In genomic region chr13:69737444-69738185, GRCm38 (mm10) we compare ENCODE assay signal across 8 mouse cellular contexts. TPM values are rescaled to one million over a fixed set of nuclear protein-coding genes. Genes with fewer than 3 reads are reported as not detected.
DNase-seq lines count a peak whose midpoint lies in the region; ATAC-seq and TF ChIP-seq lines count a peak whose summit lies in the region.
"Had no signal": no experiment of that assay in that cellular context is flagged by ENCODE, and none has a peak within 500 bp of the region (broad histone marks: within the 10 kb centered on the region; RNA-seq: fewer than 3 reads in every experiment).

No protein-coding gene starts in this region.

- H3K4me1 ChIP-seq in lung, embryonic 14.5 days (ENCODE audit: insufficient read depth): 0 out of 2 replicates have a peak, but pooled peaks cover 3% of the 10 kb centered on the region
- H3K4me1 ChIP-seq in lung, adult 2 months (ENCODE audit: control insufficient read depth, insufficient read depth, low read length): no peaks in the 10 kb centered on the region
- peaks cover 2% of the 10 kb centered on the region; the same call in 1 of the 2 replicates for H3K4me1 ChIP-seq in forebrain, embryonic 11.5 days (replicated peaks; ENCODE audit: control insufficient read depth, insufficient read depth, low read length)
- H3K4me1 ChIP-seq in limb, embryonic 14.5 days (ENCODE audit: control insufficient read depth, insufficient read depth, low read length): 0 out of 2 replicates have a peak, but pooled peaks cover 2% of the 10 kb centered on the region

- H3K9ac ChIP-seq in lung, embryonic 14.5 days: no peak overlapping the region
- H3K9ac ChIP-seq in forebrain, embryonic 11.5 days (ENCODE audit: low read length): no peak overlapping the region; the same call in 1 of the 2 replicates
- peak overlapping the region; percentile 75 for H3K9ac ChIP-seq in limb, embryonic 14.5 days (ENCODE audit: low read depth, low read length, severe bottlenecking)

- TF ChIP-seq POLR2A in lung, adult 2 months (IDR thresholded peaks at IDR 0.05; ENCODE audit: borderline replicate concordance, extremely low read depth, low read depth, low read length): no peak
- TF ChIP-seq POLR2A in limb, embryonic 14.5 days (IDR thresholded peaks at IDR 0.05; ENCODE audit: borderline replicate concordance, extremely low read depth, insufficient read depth, insufficient read length): no peak

- peaks cover 58% of the 10 kb centered on the region for H3K27me3 ChIP-seq in lung, embryonic 14.5 days (ENCODE audit: insufficient read depth, low read length)
- H3K27me3 ChIP-seq in forebrain, embryonic 11.5 days (ENCODE audit: control insufficient read depth, insufficient read depth, low read length): peaks cover 28% of the 10 kb centered on the region
- peaks cover 24% of the 10 kb centered on the region for H3K27me3 ChIP-seq in limb, embryonic 14.5 days (ENCODE audit: control insufficient read depth, insufficient read depth, low read length)

- H3K4me2 ChIP-seq in lung, embryonic 14.5 days: peak overlapping the region; percentile 21
- peak overlapping the region; percentile 98 for H3K4me2 ChIP-seq in forebrain, embryonic 11.5 days (ENCODE audit: low read depth, low read length, severe bottlenecking)
- H3K4me2 ChIP-seq in limb, embryonic 14.5 days (replicated peaks; ENCODE audit: low read depth, low read length, severe bottlenecking): peak overlapping the region; percentile 97

- no peaks in the 10 kb centered on the region for H3K36me3 ChIP-seq in lung, embryonic 14.5 days (ENCODE audit: insufficient read depth)
- H3K36me3 ChIP-seq in forebrain, embryonic 11.5 days (ENCODE audit: control insufficient read depth, insufficient read depth, low read length): no peaks in the 10 kb centered on the region
- H3K36me3 ChIP-seq in limb, embryonic 14.5 days (ENCODE audit: control insufficient read depth, insufficient read depth, low read length): no peaks in the 10 kb centered on the region

- no peak for ATAC-seq in lung, embryonic 14.5 days (ENCODE audit: insufficient read depth)
- ATAC-seq in forebrain, embryonic 11.5 days (replicated peaks; ENCODE audit: low FRiP score): no peak
- no peak for ATAC-seq in limb, embryonic 14.5 days (ENCODE audit: low FRiP score, low read depth)

- no peak for TF ChIP-seq CTCF in lung, embryonic 14.5 days (IDR thresholded peaks at IDR 0.05; ENCODE audit: low read depth)
- TF ChIP-seq CTCF in lung, adult 2 months (IDR thresholded peaks at IDR 0.05; ENCODE audit: insufficient read depth, low read length): no peak

- no peaks in the 10 kb centered on the region for H3K9me3 ChIP-seq in lung, embryonic 14.5 days (ENCODE audit: low read depth, low read length)
- H3K9me3 ChIP-seq in forebrain, embryonic 11.5 days (ENCODE audit: control insufficient read depth, low read length): no peaks in the 10 kb centered on the region; the same call in 1 of the 2 replicates
- H3K9me3 ChIP-seq in limb, embryonic 14.5 days (ENCODE audit: control insufficient read depth, low read length): no peaks in the 10 kb centered on the region

- intact Hi-C loops in gastrocnemius, postnatal 14 days (cut with DNase I; ENCODE audit: low total_unique reads): no loop called here

- 16% methylated on average over 16 of the region's 19 CpGs for WGBS in lung, embryonic 14.5 days
- 16% methylated on average over 19 of the region's 19 CpGs for WGBS in lung, adult 2 months
- WGBS in forebrain, embryonic 11.5 days: 15% methylated on average over 16 of the region's 19 CpGs
- 10% methylated on average over 17 of the region's 19 CpGs for WGBS in limb, embryonic 14.5 days

- no peak overlapping the region for H3K4me3 ChIP-seq in lung, embryonic 14.5 days (ENCODE audit: low read depth, low read length)
- no peak overlapping the region for H3K4me3 ChIP-seq in lung, adult 2 months (replicated peaks; ENCODE audit: extremely low read depth, low read depth, low read length)
- peak overlapping the region; percentile 63 for H3K4me3 ChIP-seq in forebrain, embryonic 11.5 days (ENCODE audit: low read depth, low read length)
- H3K4me3 ChIP-seq in limb, embryonic 14.5 days (replicated peaks; ENCODE audit: low read length): peak overlapping the region; percentile 74

- DNase-seq in lung, embryonic 14.5 days: no peak
- no peak for DNase-seq in lung, adult 2 months
- peak; percentile 60 for DNase-seq in forebrain, embryonic 11.5 days (ENCODE audit: low spot score)
- no peak for DNase-seq in limb, embryonic 14.5 days (ENCODE audit: low spot score)
- peak; percentile 10 for DNase-seq in yolk sac, embryonic 10.5 days (ENCODE audit: low spot score)
- DNase-seq in gastrocnemius, postnatal 14 days: no peak
- DNase-seq in natural killer cell, adult 2 months (ENCODE audit: low spot score in 2 of 2): no peak
- DNase-seq: thymus, postnatal 25 days had no signal

- no peak overlapping the region for H3K27ac ChIP-seq in lung, embryonic 14.5 days (ENCODE audit: low read depth)
- no peak overlapping the region for H3K27ac ChIP-seq in forebrain, embryonic 11.5 days (ENCODE audit: low read depth, low read length)
- no peak overlapping the region for H3K27ac ChIP-seq in limb, embryonic 14.5 days (replicated peaks; ENCODE audit: low read depth, low read length)

RNA-seq across cellular contexts. Expression of gene Ube2ql1, which starts 2.1 kb away (rescaled TPM):
- polyA plus RNA-seq in lung, embryonic 14.5 days (2014; fragmentation: Nextera tagmentation; extraction: Ambion mirVana): 0.18 and 0.34 TPM in 2 replicates
- 0.45 and 0.77 TPM in 2 replicates for polyA plus RNA-seq in lung, adult 2 months (2012; rRNA removed)
- 3.0 and 3.6 TPM in 2 replicates for polyA plus RNA-seq in forebrain, embryonic 11.5 days (2014; fragmentation: Nextera tagmentation; extraction: Ambion mirVana)
- polyA plus RNA-seq in limb, embryonic 14.5 days (2012; rRNA removed): 13.9 and 18.2 TPM in 2 replicates
- polyA plus RNA-seq in limb, embryonic 14.5 days (2014; fragmentation: Nextera tagmentation; extraction: Ambion mirVana): 4.0 and 5.3 TPM in 2 replicates
- under 1 TPM; 0.33 to 0.45 TPM for total RNA-seq in gastrocnemius, postnatal 14 days (2021)

Comparison
In these comparisons a context has a peak if more than half of its experiments do, and no peak if none do; other contexts are left out.
1. DNase-seq: peak in forebrain, embryonic 11.5 days (single experiment) and yolk sac, embryonic 10.5 days (single experiment); none in lung, embryonic 14.5 days (single experiment), lung, adult 2 months (single experiment), limb, embryonic 14.5 days (single experiment), gastrocnemius, postnatal 14 days (single experiment) and natural killer cell, adult 2 months (0 of 2).
2. H3K4me2 ChIP-seq: peak in every context shown above with its lines; median percentile 98 in forebrain, embryonic 11.5 days; 97 in limb, embryonic 14.5 days; 21 in lung, embryonic 14.5 days.
3. H3K4me3 ChIP-seq: peak in forebrain, embryonic 11.5 days (single experiment) and limb, embryonic 14.5 days (single experiment); none in lung, embryonic 14.5 days (single experiment) and lung, adult 2 months (single experiment).